Mouse (Mus musculus) gastrocnemius, adult 18-20 months (tissue): Measurements from ENCODE around the gene P2ry12. TPM values are rescaled to one million over a fixed set of nuclear protein-coding genes. Genes with fewer than 3 reads are reported as not detected.
A peak's percentile ranks its signal among the peaks of the same experiment; 100 is the strongest.

Experiments used
- DNase-seq: peaks from one replicate; pipeline ENCODE4 v3.0.0; 2021; ENCODE audit warnings: low spot score
- total RNA-seq, 2 experiments: library from RNA; stranded (reverse); gene quantifications; 2 replicates each; pipeline ENCODE4 v1.2.3; 2021

Gene P2ry12
- total RNA-seq, 2 experiments from 2014 or later: 0.27 to 0.69 TPM

DNA sequence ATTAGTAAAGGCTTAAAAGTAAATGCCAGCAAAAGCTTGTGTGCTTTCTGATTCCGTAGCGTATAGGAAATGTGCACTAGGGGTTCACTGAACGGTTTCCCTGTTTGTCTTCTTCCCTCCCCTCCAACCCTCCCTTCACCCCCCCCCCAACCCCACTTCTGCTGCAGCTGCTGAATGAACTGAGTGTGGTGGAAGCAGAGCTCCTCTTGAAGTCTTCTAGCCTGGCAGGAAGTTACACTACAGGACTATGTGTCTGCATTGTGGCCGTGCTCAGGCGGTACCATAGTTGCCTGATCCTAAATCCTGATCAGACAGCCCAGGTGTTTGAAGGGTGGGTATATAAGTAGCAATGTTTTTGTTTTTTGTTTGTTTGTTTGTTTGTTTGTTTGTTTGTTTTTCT lies 27.8 kb downstream of the P2ry12 start:
- no peak for DNase-seq

DNA sequence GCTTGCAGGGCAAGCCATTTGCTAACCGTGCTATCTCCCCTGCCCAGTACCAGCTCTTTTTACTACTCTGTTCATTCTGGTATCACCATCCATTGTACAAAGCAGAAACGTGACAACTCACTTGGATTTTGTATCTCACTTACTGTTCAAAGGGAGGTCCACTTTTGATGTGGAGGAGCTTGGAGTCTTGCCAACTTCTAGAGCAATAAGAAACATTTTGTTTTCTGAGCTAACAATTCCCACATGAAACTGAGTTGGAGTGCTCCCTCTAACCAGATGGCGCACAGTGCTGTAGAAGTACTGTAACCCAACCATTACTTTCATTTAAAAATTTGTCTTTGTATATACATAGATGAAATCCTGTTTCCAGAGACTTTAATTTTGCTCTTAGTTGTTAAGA lies 31.8 kb downstream of the P2ry12 start:
- no peak for DNase-seq

DNA sequence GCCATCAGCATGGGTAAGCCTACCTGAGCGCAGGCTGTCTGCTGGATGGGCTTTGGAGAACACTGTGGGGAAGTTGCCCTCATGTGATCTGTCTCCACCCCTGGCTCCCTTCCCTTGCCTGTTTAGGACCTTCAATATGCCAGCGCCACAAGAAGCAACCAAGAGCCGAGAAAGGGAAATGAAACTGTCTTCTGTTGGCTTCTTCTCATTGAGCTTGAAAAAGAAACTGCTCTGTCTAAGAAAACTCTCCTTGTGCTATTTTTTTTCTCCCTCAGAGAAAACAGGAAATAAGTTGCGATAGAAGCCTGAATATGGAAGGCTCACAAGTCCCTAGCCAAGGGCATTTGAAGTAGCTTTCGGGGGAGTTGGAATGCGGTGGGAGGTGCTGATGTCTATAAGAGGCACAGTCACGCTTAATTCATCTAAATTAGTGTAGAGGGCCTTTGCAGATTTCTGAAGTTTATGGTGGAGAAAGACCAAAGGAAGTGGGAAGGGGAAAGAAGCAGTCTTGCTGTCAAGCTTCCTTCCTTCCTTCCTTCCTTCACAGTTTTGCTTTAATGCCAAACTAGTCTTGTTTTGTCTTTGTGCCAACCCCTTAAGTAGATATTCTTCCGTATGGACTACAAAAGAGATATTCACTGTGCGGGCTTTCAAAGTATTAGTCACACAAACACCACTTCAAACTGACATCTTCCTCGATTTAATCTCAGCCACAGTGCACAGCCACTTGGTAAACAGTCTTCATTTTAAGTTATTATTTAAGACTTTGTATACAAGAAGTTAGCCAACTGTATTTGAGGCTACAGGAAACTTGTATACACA lies 33.7 kb downstream of the P2ry12 start:
- DNase-seq: no peak

DNA sequence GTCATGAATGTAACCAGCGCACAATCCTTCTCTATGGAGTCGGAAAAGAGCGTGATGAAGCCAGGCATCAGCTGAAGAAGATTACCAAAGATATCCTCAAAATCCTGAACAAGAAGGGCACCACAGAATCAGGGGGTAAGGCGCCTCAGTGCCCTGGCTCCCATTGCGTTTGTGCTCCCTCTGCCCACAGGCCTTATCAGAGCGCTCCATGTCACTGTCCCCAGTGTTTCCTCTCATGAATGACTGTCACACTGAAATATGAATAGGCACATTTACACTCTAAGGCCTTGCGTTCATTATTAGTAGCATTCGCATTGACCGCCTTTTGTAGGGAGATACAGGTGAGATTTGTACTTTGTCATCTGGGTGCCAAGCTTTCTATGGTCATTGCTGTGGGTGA lies 35.0 kb downstream of the P2ry12 start:
- DNase-seq: no peak

DNA sequence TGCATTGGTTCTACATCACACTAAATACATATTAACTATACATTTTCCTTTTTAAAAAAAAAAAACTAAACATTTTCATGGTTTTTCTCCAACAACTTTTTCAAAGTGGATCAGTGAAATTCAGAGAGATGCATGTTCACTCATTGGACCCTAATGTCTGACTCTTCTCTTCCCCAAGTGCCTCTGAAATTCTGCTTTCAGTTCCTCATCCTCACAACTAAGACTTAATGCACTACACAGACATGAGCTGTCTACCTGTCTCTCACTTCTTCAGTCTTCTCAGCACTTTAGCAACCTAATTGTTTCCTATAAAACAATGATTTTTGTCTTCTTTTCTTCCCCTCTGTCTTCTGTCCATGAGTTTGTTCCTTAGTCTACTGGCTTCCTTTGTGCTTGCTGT lies 37.3 kb downstream of the P2ry12 start:
- no peak for DNase-seq

DNA sequence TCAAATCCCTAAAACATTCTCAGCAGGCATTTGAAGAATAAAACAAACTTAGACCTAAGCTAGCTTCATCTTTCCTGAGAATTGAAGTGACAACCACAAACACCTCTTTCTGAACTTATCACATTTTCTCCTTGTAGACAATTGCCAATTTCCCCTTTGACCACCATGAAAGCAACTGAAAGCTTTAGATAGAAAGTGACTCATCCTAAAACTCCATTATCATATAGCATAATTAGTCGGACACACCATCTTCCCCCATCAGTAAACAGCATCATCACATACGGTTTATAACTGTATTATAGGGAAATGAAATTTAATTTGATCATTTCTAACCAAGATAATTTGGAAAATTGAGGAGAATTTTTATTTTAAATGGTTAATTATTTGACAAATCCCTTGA lies 40.4 kb downstream of the P2ry12 start:
- no peak for DNase-seq

DNA sequence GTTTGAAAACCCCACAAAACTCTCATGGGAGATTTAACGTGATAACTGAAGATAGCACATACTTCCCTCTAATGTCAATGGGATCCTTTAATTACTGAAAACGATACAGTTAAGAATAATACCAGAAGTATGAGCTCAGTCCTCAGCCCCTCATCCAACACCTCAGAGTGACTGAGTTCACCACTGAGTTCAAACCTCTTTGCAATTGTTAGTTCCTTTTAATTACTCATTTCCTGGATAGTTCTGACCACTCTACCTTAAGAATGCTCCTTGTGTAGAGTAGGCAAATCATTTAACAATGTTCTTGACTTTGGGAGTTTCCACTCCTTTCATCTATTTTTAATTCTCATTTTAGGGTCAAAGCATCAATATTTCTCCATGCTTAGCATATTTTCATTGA lies 43.3 kb downstream of the P2ry12 start:
- DNase-seq: no peak

DNA sequence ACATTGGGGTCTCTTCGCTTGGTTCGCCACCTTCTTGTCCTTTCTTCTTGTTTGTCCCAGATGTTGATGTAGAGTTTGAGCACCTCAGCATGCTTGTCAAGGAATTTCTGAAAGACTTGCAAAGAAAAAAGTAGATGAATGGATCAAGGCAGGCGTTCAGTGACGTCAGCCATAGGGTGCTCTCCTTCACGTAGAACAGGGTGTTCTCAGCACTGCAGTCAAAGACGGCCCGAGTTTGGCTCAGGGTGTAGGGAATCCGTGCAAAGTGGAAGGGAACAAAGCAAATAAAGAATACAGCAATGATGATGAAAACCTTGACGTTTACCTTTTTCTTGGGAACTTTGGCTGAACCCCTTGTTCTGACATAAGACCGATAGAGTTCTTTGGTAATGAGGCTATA lies 45.5 kb downstream of the P2ry12 start:
- DNase-seq: no peak

DNA sequence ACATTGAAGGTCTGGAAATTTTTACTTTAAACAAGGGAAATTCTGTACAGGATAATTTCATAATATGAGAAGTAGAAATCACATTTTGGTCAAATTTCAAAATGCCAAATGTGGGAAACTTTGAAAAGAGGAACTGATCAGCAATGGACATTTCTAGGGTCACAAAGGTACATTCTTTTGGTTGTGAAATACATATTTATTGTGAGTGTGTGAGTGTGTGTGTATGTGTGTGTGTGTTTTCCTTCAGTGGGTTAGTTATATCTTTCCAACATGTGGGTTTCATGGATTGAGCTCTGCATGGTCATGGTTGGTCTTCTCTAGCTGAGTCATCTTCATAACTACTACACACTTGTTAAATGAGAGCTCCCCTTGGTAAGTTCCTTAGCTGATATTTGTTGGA lies 50.3 kb downstream of the P2ry12 start:
- no peak for DNase-seq

DNA sequence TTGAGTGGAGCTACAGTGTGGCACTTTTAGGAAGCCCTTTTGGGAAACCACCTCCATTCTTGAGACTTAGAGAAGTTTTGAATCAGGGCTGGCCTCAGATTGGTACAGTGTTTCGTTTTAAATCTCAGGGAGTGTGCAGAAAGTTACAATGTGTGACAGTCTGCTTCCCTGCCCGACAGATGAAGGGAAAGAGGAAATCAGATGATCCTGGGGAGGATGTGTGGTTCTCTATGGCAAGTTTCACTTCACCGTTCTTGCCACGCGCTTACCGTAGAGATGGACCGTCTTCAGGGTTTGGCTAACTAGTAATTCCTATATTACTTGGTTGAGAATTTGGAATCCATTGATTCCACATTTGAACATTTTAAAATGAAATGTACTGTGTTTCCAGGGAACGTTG lies 50.9 kb downstream of the P2ry12 start:
- DNase-seq: no peak

DNA sequence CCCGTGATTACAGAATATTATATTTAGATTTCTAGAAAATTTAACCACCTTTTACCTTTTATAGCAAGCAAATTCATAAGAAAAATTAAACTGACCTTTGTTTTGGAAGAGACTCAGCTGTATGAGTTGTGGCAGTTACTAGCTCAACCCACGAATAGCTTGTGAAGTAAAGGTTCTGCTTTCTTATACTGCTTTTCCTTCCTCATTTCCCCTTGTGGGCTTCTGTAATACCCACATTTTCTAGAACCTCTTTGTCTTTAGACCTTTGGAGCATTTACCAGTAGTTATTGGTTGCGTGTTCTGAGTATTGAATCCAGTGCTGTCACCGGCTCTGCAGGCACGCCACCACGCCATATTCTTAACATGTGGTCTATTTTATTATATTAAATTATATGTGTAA lies 51.9 kb downstream of the P2ry12 start, which contains the start of gene P2ry13:
Gene P2ry13 (minus strand): TSS at position 156 of the 400 bp plus-strand sequence.
- no peak for DNase-seq

DNA sequence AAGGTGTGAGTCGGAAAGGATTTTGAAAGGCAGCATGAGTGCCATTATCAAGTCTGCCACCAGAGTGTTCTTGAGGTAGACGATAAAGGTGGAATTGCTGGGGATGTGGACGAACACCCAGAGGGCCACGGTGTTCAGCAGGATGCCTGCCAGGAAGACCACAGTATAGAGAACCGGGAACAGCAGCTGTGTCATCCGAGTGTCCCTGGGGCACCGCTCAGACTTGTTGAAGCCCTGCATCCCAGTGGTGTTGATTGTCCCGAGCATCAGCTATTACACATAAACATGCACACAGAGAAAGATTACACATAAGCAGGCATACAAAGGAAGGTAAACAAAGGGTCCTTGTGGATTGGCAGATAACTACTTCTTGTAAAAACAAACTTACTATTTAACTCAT lies 52.6 kb downstream of the P2ry12 start:
- DNase-seq: no peak

DNA sequence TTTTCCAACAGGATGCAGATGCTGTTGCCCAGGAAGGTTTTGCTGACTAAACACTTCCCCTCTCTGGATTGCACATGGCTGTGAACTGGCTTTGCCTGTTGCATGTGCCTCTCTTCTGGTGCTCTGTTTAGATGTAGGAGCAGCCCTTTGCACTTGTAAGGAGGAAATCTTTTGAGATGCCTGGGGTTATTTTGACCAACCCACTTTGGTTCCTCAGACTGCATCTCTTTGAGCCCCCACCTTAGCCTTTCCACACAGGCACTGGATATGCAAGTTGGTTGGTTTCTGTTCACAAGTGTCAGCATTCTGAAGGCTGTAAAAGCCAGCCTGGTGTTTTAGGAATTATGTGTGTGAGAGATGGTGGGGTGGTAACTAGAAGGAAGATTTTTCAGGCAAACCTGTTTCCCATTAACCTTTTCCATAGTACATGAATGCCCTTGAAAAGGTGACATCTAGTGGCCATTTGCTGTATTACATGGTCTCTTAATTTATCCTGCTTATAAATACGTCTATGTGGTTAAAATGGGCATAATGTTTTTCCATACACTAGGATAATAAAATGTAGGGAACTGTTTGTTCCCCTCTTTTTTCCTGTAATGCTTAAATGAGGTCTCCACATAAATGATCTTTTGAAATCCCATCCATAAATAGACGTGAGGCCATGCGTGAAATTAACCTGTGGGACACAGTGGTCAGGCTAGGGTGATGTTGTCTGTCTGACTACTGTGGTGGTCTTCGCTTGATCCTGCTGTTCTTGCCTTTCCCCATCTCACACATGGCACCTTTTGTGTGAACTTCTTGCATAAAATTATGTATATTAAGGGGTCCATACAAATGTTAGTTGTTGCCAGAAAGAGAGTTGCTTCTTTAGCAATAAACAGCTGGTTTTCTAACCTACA lies 53.8 kb downstream of the P2ry12 start:
- peak; percentile 60 for DNase-seq

DNA sequence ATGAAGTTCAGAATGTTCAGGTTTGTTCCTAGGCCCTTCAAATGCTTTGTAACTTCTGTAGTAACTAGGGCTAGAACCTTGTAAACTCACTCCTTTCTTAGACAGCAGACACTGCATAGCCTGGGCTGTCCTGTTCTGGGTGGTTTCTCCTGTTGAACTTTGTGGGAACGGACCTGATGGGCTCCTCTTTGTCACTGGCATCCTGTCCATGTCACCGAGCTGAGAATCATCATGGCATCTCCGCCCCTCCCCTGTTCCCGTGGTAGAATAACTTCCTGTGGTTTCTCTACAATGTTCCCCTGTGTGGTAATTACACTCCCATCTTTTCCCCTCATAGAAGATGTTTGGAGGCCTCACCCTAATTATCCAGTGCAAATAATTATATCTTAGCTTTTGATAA lies 56.7 kb downstream of the P2ry12 start:
- no peak for DNase-seq

DNA sequence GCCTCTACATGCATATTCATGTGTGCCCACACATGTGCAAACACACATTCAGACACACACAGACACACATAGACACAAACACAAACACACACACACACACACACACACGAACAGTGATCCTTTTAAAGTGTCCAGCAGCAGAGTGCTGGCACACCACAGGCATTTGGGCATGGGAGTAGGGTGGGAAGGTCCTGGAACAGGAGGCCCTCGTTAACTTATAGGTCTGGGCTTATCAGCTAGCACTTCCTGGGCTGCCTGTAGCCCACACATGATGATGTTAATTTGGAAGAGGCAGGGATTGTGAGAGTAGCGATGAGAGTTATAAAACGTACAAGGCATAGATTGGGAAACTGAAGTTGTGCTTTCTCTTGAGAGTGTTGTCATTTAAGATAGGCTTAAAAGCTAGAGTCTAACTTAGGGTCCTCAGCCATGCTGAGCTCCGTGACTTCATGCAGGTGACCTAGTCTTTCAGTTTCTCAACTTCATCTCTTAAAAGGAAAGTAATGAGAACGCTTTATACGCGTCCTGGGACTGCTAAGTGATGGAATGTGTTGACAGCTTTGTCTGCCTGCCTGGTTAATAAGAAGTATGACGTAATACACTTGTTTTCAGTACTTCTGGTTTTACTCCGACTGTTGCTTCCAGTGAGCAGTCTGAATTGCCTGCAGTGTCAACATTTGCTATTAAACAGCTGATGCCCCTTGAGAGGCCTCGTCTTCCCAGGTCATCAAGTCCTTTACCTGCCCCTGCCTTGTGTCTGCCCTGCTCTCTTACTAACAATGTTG lies 57.8 kb downstream of the P2ry12 start:
- no peak for DNase-seq

DNA sequence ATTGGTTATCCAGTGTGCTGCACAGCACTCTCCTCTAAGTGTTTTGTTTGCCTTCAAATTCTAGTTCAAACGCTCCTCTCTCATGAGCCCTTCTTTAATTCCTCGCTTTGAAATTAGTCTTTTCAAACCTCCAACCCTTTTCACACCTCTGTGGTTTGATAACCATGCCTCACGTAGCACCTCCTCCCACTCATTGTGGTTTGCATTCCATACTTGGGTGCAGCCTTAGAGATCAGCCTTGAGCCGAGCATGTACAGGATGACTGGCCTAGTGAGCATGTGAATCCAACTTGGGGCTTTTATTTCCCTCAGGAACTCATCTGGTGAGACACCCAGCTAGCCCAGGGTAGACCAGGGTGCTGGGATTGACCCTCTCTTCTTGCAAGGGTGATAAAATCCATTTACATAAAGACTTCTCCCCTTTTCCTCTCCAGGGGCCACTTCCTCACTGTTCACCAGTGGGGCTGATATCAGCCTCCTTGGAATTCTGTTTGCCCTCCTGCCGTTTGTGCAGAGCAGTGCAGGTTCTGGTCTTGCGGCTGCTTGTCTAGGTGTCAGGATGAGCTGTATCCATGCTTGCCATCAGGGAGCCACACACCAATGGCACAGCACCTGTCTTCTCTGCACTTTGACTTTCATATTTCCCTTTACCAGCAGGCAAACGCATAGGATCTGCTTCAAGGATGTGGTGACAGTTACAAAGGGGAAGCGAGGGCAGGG lies 58.7 kb downstream of the P2ry12 start:
- DNase-seq: no peak

DNA sequence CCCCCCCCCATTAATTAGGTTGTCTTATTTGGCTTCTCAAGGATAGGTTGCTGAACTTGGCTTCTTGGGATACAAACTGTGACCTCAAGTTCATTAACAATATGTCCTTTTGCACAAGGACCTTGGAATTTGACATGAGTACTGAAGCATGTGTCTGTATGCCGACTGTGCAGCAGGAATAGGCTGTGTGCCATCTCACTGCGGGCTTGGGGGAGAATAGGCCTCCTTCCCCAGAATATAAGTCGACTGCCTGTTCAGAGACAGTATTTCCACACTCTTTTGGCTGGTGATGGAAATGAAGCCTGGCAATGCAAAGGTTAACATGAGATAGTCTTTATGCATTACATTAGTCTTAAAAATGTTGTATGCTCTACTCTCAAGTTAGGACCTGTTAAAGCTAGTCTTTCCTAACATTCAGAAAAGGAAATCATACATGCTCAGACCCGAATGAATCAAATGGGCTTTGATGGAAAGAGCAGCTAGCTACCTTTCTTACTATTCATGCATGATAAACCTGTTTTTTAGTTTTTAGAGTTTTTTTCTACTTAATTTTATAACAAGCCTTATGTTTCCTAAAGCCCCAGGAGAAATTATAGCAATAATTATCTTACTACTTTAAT lies 65.2 kb downstream of the P2ry12 start:
- no peak for DNase-seq

DNA sequence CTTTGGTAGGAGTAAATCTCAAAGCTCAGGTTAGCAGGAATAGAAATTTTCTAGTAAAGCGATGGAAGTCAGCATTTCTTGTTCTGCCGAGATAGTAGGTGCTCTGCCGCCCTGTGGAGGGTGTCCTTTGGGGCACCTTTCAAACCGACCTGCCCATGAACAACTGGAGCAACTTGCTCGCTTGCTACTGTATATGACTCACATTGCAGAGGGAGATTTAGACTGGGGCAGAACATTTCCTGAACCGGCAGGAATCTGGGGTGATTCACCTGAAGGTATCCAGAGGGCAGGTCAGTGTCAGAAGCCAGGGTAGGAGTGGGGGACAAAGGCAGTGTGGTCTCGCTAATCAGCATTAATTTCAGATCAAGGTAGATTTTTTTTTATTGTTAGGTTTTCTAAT lies 67.7 kb downstream of the P2ry12 start, which contains the start of gene Gpr87:
Gene Gpr87 (minus strand): TSS at position 167 of the 400 bp plus-strand sequence.
- no peak for DNase-seq

DNA sequence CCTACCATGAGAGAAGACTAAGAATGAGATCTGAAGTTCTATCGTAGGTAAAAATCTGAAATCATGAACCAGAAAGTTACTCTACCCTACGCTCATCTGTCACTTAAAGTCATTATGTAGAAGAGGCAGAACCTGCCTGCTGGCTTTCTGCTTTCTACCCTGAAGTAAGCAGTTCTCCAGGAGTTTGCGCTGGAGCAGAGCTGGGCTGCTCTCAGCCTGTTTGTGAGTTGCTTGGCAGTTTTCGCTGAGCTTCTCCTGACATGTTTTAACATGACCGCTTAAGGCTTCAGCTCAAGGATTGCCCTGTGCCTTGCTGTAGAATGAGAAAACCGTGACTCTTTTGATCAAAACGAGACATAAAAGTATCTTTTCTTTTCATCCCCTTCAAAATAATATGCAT lies 68.6 kb downstream of the P2ry12 start:
- no peak for DNase-seq

DNA sequence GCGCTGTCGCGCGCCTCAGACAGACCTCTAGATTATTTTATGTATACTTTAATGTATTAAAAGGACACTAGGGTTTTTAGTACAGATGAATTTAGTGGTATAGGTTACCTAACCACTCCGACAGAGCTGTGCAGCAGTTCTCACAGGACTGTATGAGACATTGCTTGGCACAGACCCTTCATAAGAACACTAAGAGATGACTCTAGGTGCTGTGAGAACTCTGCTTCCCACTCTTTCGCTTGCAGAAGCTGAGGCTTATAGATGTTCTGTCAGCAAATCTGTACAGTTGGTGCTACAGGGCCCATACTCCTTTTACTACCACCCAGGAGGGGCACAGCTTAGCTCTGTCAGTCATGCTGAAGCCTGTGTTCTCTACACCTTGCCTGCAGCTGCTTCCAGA lies 71.0 kb downstream of the P2ry12 start:
- DNase-seq: no peak

DNA sequence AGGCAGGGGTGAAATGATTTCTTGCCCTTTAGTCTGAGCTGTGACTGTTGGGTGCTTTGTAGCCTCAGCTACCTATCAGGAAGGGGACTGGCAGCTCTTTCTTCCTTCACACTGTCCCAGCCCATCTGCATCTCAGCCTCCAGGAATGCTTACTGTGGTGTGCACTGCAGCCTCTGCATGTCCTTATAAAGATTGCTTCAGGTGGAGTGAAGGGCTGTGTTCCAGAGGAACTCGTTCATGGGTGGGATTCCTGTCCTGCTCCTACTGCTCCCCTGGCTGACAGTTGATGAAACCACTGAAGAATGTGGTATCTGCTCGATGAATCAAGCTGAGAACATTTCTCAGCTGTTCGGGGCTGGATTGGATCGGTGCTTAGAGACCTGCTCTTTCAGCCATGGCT lies 75.3 kb downstream of the P2ry12 start:
- DNase-seq: no peak
